Mouse (Mus musculus): Measurements from ENCODE around the gene Trappc6a.
"Not testable (repeated sequence)": the region's sequence is repeated elsewhere in the genome, so short reads cannot be mapped to it uniquely, and the experiment has no call there.

The Trappc6a gene

GRCm38 (mm10) chr7:19491731-19492130 lies 16.5 kb upstream of the Trappc6a start:
- DNase-seq: no peak

- no peak for DNase-seq
Observed at GRCm38 (mm10) chr7:19494751-19495474, 13.3 kb upstream of the Trappc6a start.

- no peak for DNase-seq
Observed at GRCm38 (mm10) chr7:19495521-19496213, 12.5 kb upstream of the Trappc6a start.

GRCm38 (mm10) chr7:19496214-19496555 lies 12.0 kb upstream of the Trappc6a start:
- DNase-seq: no peak

- no peak for DNase-seq
Observed at GRCm38 (mm10) chr7:19498326-19498725, 9.9 kb upstream of the Trappc6a start.

- DNase-seq: no peak
Observed at GRCm38 (mm10) chr7:19500420-19501363, 7.5 kb upstream of the Trappc6a start.

GRCm38 (mm10) chr7:19501658-19502057 lies 6.5 kb upstream of the Trappc6a start:
- no peak for DNase-seq

GRCm38 (mm10) chr7:19503481-19504068 lies 4.6 kb upstream of the Trappc6a start:
- DNase-seq: peak; percentile 58

GRCm38 (mm10) chr7:19506326-19506725 lies 1.9 kb upstream of the Trappc6a start:
- no peak for DNase-seq

GRCm38 (mm10) chr7:19506969-19507611 lies 1.1 kb upstream of the Trappc6a start:
- DNase-seq: peak; percentile 57

- no peak for DNase-seq
Observed at GRCm38 (mm10) chr7:19507612-19507981, 598 bp upstream of the Trappc6a start.

- DNase-seq: no peak
Observed at GRCm38 (mm10) chr7:19508924-19509568, 851 bp downstream of the Trappc6a start.

GRCm38 (mm10) chr7:19509786-19510185 lies 1.6 kb downstream of the Trappc6a start:
- DNase-seq: peak; percentile 27

GRCm38 (mm10) chr7:19511934-19512333 lies 3.7 kb downstream of the Trappc6a start:
- DNase-seq: not testable (repeated sequence)

- DNase-seq: no peak
Observed at GRCm38 (mm10) chr7:19512353-19512752, 4.2 kb downstream of the Trappc6a start.

GRCm38 (mm10) chr7:19517652-19518365 lies 9.6 kb downstream of the Trappc6a start, which contains the start of gene Nkpd1:
TSS of gene Nkpd1 (plus strand) at chr7:19517838.
- peak; percentile 61 for DNase-seq

- no peak for DNase-seq
Observed at GRCm38 (mm10) chr7:19520032-19520431, 11.8 kb downstream of the Trappc6a start.

GRCm38 (mm10) chr7:19523017-19523756 lies 15.0 kb downstream of the Trappc6a start:
- DNase-seq: no peak

GRCm38 (mm10) chr7:19523757-19524419 lies 15.7 kb downstream of the Trappc6a start:
- DNase-seq: no peak

Data from cerebellum, adult 11-12 months (tissue).